Mouse (Mus musculus): Measurements from ENCODE around the gene Slc2a1. TPM values are rescaled to one million over a fixed set of nuclear protein-coding genes. Genes with fewer than 3 reads are reported as not detected.

Slc2a1 gene
- polyA plus RNA-seq, 1 experiment from 2014 or later: 89.5 TPM

DNA sequence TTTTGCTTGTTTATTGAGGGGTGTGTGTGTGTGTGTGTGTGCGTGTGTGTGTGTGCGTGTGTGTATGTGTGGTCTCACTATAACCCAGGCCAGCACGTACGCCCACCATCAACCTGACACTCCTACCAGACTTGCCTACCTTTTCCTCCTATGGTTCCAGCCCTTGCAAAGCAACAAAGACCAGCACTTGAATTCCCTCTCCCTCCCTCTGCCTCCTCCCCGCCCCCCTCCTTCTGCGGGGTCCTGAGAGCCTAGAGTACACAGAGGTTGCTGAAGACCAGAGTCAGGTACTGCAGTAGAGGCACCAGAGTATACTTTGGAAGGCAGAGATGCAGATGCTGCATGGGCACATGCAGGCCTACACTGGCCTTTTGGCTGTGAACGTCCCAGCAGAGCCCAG, 33.2 kb upstream of the Slc2a1 start:
- Histone ChIP-seq H3K9me3 (no peaks in the 10 kb centered on the region), H3K4me1 (peaks cover 28% of the 10 kb centered on the region), H3K4me2 (replicated peaks) (no peak overlapping the region), H3K4me3 (no peak overlapping the region), H3K9ac (replicated peaks) (no peak overlapping the region), H3K27me3 (peaks cover 16% of the 10 kb centered on the region; the same call in 1 of the 2 replicates), H3K27ac (replicated peaks) (no peak overlapping the region), H3K36me3 (no peaks in the 10 kb centered on the region)
- no peak for ATAC-seq (replicated peaks)
- WGBS: 43% methylated on average over 7 of the region's 7 CpGs

DNA sequence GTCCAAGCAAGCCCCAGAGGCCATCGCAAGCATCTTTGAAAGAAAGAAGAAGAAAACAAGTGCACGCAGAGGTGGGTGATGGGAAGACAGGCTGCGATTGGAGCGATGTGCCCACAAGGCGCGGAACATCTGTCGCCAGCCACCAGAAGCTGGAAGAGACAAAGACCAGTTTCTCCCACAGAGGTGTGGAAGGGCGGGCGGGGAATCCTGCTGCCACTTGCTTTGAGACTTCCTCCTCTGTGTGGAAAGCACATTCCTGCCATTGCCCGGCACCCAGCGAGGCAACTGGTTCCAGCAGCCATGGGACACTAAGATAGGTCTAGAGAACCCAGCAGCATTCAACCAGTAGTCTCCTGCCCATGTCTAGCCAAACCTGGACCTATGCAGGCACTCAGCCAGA, 32.2 kb upstream of the Slc2a1 start:
- Histone ChIP-seq H3K27ac (replicated peaks) (no peak overlapping the region), H3K9me3 (no peaks in the 10 kb centered on the region), H3K4me3 (no peak overlapping the region), H3K27me3 (peaks cover 16% of the 10 kb centered on the region; the same call in 1 of the 2 replicates), H3K9ac (replicated peaks) (no peak overlapping the region), H3K36me3 (no peaks in the 10 kb centered on the region), H3K4me2 (replicated peaks) (no peak overlapping the region), H3K4me1 (peaks cover 24% of the 10 kb centered on the region)
- no peak for ATAC-seq (replicated peaks)
- 89% methylated on average over 11 of the region's 11 CpGs for WGBS

GRCm38 (mm10) chr4:119077084-119077682, 31.3 kb upstream of the Slc2a1 start:
- WGBS: 49% methylated on average over 13 of the region's 13 CpGs
- Histone ChIP-seq H3K4me3 (no peak overlapping the region), H3K27me3 (peaks cover 8% of the 10 kb centered on the region; the same call in 1 of the 2 replicates), H3K9ac (replicated peaks) (no peak overlapping the region), H3K36me3 (no peaks in the 10 kb centered on the region), H3K9me3 (no peaks in the 10 kb centered on the region), H3K4me1 (peaks cover 18% of the 10 kb centered on the region), H3K27ac (replicated peaks) (no peak overlapping the region), H3K4me2 (replicated peaks) (no peak overlapping the region)
- no peak for ATAC-seq (replicated peaks)

DNA sequence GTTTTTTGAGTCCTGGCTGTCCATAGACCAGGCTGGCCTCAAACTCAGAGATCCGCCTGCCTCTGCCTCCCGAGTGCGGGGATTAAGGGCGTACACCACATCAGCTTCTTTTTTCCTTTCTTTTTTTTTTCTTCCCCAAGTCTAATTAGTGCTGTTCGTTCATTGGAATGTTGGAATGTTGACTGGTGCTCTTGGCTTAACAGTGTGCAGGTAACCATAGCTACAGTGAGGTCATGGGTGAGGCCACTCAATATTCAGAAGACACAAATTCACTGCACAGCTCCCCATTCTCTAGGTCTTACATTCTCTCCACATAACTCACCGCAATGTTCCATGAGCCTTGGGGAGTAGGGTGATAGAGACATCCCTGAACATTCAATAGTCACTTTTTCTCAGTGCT, 28.6 kb upstream of the Slc2a1 start:
- WGBS: 89% methylated on average over 6 of the region's 6 CpGs
- H3K9ac ChIP-seq (replicated peaks): no peak overlapping the region
- H3K27me3 ChIP-seq: no peaks in the 10 kb centered on the region
- no peak for ATAC-seq (replicated peaks)
- H3K27ac ChIP-seq (replicated peaks): no peak overlapping the region
- no peaks in the 10 kb centered on the region for H3K9me3 ChIP-seq
- peaks cover 15% of the 10 kb centered on the region for H3K4me1 ChIP-seq
- H3K36me3 ChIP-seq: no peaks in the 10 kb centered on the region
- no peak overlapping the region for H3K4me2 ChIP-seq (replicated peaks)
- no peak overlapping the region for H3K4me3 ChIP-seq

GRCm38 (mm10) chr4:119082740-119083231, 25.7 kb upstream of the Slc2a1 start:
- WGBS: 47% methylated on average over 3 of the region's 3 CpGs
- Histone ChIP-seq H3K36me3 (no peaks in the 10 kb centered on the region), H3K4me2 (replicated peaks) (no peak overlapping the region), H3K4me1 (peaks cover 8% of the 10 kb centered on the region), H3K27ac (replicated peaks) (0 out of 2 replicates have a peak overlapping the region, but pooled peaks have one; percentile 6), H3K9me3 (no peaks in the 10 kb centered on the region), H3K27me3 (no peaks in the 10 kb centered on the region), H3K4me3 (no peak overlapping the region), H3K9ac (replicated peaks) (no peak overlapping the region)
- 0 out of 2 replicates have a peak, but pooled peaks have one; percentile 48 for ATAC-seq (replicated peaks)

DNA sequence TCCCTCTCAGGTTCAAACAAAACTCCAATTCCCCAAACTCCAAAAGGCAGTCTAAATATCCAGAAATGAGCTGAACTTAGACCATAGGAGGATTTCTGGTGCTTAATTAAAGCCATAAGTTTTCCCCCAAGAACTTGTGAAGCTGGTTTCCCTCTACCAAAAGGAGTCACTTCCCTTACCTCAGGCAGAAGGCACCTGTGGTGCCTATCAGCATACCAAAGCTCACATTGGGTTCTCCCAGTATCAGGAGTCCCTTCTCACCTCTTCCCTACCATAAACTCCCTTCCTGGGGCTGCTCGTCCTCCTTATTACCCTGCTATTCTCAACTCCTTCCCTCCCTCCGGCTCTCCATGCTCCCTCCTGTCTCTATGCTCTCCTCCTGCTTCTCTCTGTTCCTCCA, 20.1 kb upstream of the Slc2a1 start:
- Histone ChIP-seq H3K4me3 (no peak overlapping the region), H3K27me3 (no peaks in the 10 kb centered on the region), H3K9me3 (no peaks in the 10 kb centered on the region), H3K36me3 (no peaks in the 10 kb centered on the region), H3K9ac (replicated peaks) (no peak overlapping the region), H3K27ac (replicated peaks) (no peak overlapping the region), H3K4me2 (replicated peaks) (no peak overlapping the region), H3K4me1 (no peaks in the 10 kb centered on the region)
- ATAC-seq (replicated peaks): no peak
- WGBS: 66% methylated on average over 2 of the region's 2 CpGs

DNA sequence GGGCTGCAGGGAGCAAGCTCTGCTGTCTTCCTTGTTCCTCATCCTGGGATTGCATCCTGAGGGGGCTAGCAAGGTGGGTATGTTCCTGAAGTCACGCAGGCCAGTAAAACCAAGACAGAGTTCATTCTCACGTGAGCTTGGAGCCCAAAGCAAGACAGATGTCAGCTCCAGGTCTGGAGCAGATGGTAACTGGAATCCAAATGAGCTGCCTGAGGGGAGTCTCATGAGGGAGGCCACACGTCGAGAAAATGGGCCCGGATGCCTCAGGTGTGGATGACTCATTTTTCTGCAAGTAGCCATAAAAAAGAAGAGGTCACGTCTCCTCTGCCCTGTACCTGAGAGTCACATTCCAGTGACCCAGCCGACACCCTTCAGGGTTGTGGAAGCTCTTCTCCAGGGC, 14.6 kb upstream of the Slc2a1 start:
- 73% methylated on average over 7 of the region's 7 CpGs for WGBS

DNA sequence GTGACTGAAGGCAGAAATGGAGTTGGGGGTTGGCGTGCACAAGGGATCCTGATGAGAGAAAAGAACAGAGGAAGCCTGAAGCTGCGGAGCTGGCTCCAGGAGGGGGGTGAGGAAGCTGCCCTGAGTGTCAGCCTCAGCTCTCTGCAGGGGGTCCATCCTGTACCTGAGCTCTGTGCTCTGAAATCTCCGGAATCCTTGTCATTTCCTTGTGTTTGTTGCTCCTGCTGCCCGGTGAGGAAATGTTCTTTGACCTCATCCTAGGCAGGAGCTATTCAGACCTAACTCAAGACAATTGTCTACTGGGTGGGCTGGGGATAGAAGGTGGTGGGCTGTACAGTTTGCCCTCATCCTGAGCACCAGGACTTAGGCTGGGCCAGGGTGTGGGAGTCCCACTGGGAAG, 13.5 kb upstream of the Slc2a1 start:
- H3K27ac ChIP-seq (replicated peaks): no peak overlapping the region
- H3K4me3 ChIP-seq: no peak overlapping the region
- no peaks in the 10 kb centered on the region for H3K9me3 ChIP-seq
- WGBS: 32% methylated on average over 4 of the region's 4 CpGs
- no peak for ATAC-seq (replicated peaks)
- H3K4me1 ChIP-seq: 0 out of 2 replicates have a peak, but pooled peaks cover 7% of the 10 kb centered on the region
- H3K9ac ChIP-seq (replicated peaks): no peak overlapping the region
- H3K27me3 ChIP-seq: no peaks in the 10 kb centered on the region
- H3K36me3 ChIP-seq: no peaks in the 10 kb centered on the region
- H3K4me2 ChIP-seq (replicated peaks): no peak overlapping the region

More for the DNA sequence above, 14.6 kb upstream of the Slc2a1 start:
- H3K9me3 ChIP-seq: no peaks in the 10 kb centered on the region
- H3K36me3 ChIP-seq: no peaks in the 10 kb centered on the region
- H3K27ac ChIP-seq (replicated peaks): no peak overlapping the region
- no peak overlapping the region for H3K4me3 ChIP-seq
- 0 out of 2 replicates have a peak, but pooled peaks cover 5% of the 10 kb centered on the region for H3K4me1 ChIP-seq
- no peak overlapping the region for H3K9ac ChIP-seq (replicated peaks)
- ATAC-seq (replicated peaks): no peak
- no peaks in the 10 kb centered on the region for H3K27me3 ChIP-seq
- no peak overlapping the region for H3K4me2 ChIP-seq (replicated peaks)

GRCm38 (mm10) chr4:119096401-119096800, 12.1 kb upstream of the Slc2a1 start:
- Histone ChIP-seq H3K27me3 (no peaks in the 10 kb centered on the region), H3K4me3 (no peak overlapping the region), H3K4me2 (replicated peaks) (no peak overlapping the region), H3K27ac (replicated peaks) (no peak overlapping the region), H3K9ac (replicated peaks) (no peak overlapping the region), H3K4me1 (0 out of 2 replicates have a peak, but pooled peaks cover 7% of the 10 kb centered on the region), H3K9me3 (no peaks in the 10 kb centered on the region), H3K36me3 (no peaks in the 10 kb centered on the region)
- ATAC-seq (replicated peaks): no peak
- WGBS: 85% methylated on average over 3 of the region's 3 CpGs

GRCm38 (mm10) chr4:119097421-119097820, 11.1 kb upstream of the Slc2a1 start:
- Histone ChIP-seq H3K9ac (replicated peaks) (no peak overlapping the region), H3K9me3 (no peaks in the 10 kb centered on the region), H3K36me3 (no peaks in the 10 kb centered on the region), H3K4me2 (replicated peaks) (no peak overlapping the region), H3K4me3 (no peak overlapping the region), H3K4me1 (0 out of 2 replicates have a peak, but pooled peaks cover 7% of the 10 kb centered on the region), H3K27me3 (no peaks in the 10 kb centered on the region), H3K27ac (replicated peaks) (no peak overlapping the region)
- WGBS: 96% methylated on average over 4 of the region's 4 CpGs
- no peak for ATAC-seq (replicated peaks)

- H3K4me3 ChIP-seq: no peak overlapping the region
- no peak overlapping the region for H3K9ac ChIP-seq (replicated peaks)
- ATAC-seq (replicated peaks): 0 out of 2 replicates have a peak, but pooled peaks have one; percentile 16
- peak overlapping the region; percentile 11; the same call in 1 of the 2 replicates for H3K27ac ChIP-seq (replicated peaks)
- 0 out of 2 replicates have a peak, but pooled peaks cover 7% of the 10 kb centered on the region for H3K4me1 ChIP-seq
- no peaks in the 10 kb centered on the region for H3K9me3 ChIP-seq
- no peaks in the 10 kb centered on the region for H3K27me3 ChIP-seq
- no peaks in the 10 kb centered on the region for H3K36me3 ChIP-seq
- no peak overlapping the region for H3K4me2 ChIP-seq (replicated peaks)
- 60% methylated on average over 8 of the region's 8 CpGs for WGBS
Measured at GRCm38 (mm10) chr4:119098216-119099210, 10.0 kb upstream of the Slc2a1 start.

GRCm38 (mm10) chr4:119101392-119101791, 7.1 kb upstream of the Slc2a1 start:
- Histone ChIP-seq H3K36me3 (no peaks in the 10 kb centered on the region), H3K9me3 (no peaks in the 10 kb centered on the region), H3K4me2 (replicated peaks) (no peak overlapping the region), H3K4me3 (no peak overlapping the region), H3K9ac (replicated peaks) (no peak overlapping the region), H3K4me1 (peaks cover 21% of the 10 kb centered on the region), H3K27me3 (no peaks in the 10 kb centered on the region), H3K27ac (replicated peaks) (no peak overlapping the region)
- no peak for ATAC-seq (replicated peaks)
- 83% methylated on average over 3 of the region's 3 CpGs for WGBS
